Mouse (Mus musculus) adrenal gland, postnatal 4 days (tissue): ENCODE measurements around the gene Cyp1a1. TPM values are rescaled to one million over a fixed set of nuclear protein-coding genes. Genes with fewer than 3 reads are reported as not detected.

Experiments used
- DNase-seq, 2 experiments: peaks; one replicate each; pipeline ENCODE4 v3.0.0; 2021 to 2022; ENCODE audit warnings: low spot score in 2 of 2, mixed read lengths in 2 of 2
- total RNA-seq, 2 experiments: library from RNA; stranded (reverse); gene quantifications; 2 replicates each; pipeline ENCODE4 v1.2.3; 2021

The Cyp1a1 gene
- total RNA-seq, 2 experiments from 2014 or later, result 0.31 TPM; not detected in 1

DNA sequence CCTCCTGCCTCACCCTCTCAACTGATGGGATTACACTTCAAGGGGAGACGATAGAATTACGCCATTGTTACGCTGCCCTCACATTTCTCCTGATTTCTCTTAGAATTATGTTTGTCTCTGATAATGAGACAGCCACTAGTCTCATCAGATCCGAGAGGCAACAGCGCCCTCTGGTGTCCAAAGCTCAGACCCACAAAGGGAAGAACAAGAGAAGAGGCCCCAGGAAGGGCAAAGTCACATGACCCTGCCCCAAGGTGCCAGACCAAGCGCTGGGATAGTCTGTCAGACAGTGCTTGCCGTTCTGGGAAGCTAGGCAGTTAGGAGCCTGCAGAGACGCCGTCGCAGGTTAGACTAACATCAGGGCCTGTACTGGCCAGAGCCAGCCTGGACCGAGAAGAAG is 32.0 kb upstream of the Cyp1a1 start:
- peak; percentile 86 to 96 for DNase-seq

DNA sequence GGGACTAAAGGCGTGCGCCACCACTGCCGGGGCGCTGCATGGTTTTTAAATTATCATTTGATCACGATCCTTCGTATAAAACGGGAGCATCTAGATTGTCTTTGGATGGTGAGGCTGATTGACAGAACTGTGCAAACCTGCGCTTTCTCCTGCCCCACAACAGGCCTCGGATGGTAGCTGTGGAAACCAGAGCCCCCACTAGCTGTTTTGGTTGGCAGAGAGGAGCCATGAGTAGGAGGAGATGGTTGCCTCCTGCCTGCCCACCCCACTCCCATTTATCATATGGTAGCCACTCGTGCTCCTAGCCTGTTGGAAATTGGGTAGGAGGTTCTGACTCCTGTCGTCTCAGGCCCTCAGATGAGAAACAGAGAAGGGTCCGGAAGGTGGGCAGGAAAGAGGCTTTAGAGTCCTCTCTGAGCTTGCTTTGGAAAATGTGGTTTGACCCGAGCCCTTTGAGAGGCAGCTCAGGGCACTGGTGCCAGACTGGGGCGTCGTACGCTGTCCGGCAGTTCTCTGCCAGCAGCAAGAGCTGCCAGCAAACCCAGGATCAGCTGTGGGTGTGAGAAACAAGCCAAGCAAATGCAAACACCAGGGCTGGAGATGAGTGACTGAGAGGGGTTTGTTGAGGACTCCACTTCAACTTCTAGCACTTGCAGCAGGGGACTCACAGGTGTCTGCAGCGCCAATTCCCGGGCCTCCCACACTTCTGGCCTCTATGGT is 30.9 kb upstream of the Cyp1a1 start:
- DNase-seq, result no peak

DNA sequence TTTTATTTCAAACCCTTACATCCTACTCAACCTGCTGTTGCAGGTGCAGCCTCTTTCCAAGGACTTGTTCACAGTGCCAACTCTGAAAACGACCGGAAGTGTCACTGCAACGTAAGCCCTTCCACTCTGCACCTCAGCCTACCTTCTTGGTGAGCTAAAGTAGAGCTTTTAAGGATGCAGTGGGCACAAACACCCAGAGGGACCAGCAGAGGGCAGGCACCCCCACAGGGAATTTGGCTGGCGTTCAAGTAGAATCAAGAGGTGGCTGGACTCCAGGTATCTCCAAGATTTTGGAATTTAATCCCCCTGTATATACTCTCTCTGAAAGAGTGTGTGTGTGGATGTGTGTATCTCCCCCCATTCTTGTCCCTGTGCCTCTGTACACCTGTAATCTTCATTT is 29.9 kb upstream of the Cyp1a1 start:
- DNase-seq, result no peak

DNA sequence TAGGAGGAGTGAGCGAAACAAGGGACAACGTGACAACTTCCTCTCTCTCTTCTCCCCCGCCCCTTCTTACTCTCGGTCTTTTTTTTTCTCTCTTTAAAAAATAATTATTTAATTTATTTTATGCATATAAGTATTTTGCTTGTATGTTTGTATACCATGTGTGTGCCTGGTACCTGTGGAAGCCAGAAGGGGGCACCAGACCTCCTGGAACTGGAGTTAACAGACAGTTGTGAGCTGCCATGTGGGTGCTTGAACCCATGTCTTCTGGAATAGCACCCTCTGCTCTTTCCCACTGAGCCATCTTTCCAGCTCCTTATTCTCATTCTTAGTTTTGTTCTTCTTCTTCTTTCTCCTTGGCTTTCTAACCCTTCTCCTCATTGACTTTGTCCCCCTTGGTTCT is 28.8 kb upstream of the Cyp1a1 start:
- no peak for DNase-seq

DNA sequence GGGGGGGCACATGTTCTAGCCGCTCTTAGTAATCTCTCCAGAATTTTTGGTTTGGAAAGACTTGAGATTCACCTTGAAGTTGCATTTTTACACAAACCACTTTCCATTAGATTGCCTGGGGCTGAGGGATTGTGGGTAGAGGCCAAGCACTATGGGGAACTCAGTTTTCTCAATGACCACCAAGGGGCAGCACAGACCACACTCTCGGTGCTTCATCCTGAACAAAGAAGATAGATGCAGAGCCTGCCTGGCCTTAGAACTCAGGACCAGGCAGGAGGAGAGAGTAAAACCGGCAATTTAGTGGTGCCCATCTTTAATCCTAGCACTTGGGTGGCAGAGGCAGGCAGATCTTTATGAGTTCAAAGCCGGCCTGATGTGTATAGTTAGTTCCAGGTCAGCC is 28.0 kb upstream of the Cyp1a1 start:
- peak in 1 of 2 experiments; percentile 54 for DNase-seq

DNA sequence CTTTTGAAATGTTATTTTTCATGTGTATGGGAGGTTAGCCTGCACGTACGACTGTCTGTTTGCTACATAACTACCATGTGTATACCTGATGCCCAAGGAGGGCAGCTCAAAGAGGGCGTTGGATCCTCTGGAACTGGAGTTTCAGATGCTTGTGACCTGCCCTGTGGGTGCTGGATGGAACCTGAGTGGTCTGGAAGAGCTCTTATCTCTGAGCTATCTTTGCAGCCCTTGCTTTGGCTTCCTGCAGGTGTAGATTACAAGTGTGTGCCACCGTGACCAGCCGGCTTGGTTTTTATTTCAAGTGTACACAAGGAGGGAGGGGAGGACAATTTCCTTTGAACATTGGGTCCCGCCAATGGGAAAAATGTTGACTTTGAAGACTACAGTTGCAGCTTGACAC is 27.2 kb upstream of the Cyp1a1 start:
- DNase-seq, result no peak

DNA sequence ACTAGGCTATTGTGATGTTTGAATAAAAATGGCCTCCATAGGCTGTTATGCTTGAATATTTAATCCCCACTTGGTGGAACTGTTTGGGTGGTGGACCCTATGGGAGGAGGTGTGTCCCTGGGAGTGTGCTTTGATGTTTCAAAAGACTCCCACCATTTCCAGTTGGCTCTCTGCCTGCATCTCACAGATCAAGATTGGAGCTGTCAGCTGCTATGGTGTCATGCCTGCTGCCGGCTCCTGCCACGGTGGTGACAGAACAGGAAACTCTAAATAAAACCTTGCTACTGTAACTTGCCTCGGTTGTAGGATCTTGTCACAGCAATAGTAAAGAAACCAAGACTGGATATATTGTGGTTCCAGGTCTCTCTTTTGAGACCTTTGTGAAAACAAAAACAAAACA is 26.2 kb upstream of the Cyp1a1 start:
- DNase-seq, result no peak

DNA sequence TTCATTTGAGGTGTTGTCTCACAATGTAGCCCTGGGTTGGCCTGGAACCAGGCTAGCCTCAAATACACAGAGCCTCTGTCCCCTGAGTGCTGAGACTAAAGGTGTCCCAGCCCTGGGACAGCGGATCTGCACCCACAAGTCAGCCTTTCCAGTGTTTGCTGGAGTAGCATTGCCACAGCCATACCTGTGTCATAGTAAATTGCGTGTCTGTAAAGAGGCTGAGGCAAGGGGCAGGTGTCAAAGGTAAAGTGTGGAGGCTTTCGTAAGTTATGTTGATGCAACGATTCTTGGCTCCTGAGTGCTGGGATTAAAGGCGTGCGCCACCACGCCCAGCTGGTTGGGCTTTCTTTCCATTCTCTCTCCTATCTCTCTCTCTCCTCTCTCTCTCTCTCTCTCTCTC is 23.1 kb upstream of the Cyp1a1 start:
- DNase-seq, result no peak

DNA sequence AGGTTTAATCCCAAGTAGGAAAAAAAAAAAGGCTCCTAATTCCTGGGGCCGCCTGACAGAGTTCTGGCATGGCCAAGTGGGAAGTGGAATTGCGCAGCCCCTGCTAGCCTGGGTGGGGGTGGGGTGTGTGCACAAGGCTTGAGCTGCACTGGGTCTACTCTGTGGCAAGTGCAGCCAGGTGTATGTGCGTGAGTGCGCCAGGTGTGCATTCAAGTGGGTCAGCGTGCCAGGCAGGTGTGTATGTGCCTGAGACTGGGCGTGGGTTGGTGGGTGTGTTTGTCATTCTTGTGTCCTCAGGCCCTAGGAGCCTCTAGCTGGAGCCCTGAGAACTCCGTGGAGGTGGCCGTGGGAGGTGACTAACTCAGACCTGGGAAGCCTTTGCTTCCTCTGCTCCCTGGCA is 21.2 kb upstream of the Cyp1a1 start:
- no peak for DNase-seq

DNA sequence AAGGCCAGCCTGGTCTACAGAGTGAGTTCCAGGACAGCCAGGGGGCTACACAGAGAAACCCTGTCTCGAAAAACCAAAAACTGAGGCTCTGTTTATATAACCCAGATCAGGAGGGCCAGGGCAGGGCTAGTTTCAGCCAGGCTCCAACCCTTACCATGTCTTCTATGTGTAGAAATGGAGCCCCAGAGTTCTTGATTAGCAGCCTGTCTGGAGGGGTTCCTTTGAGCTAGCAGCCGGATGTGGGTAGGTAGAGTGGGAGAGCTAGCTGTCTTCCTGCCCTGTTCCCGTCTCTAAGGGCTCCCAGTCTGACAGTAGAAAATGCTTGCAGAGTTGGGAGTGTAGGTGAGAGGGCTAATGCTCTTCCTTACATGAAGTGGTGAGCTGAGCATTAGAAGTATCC is 20.6 kb upstream of the Cyp1a1 start:
- no peak for DNase-seq

DNA sequence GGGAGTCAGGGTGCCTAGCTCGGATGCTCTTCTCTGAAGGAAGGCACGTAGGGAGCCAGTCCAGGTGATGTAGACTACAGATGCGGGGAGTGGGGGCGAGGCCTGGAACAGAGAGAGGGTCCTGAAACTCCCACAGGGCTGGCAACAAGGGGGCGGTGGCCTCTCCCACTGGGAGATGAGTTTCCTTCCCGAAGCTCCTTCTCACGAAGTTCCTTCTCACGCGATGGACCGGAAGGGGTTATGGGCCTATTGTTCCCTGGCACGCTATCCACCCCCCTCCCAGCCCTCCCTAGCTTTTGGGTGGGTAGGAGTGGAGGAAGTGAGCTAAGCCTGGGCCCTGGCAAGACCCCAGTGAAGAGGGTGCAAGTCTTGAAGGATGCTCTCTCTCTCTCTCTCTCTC is 19.9 kb upstream of the Cyp1a1 start:
- DNase-seq, result no peak

DNA sequence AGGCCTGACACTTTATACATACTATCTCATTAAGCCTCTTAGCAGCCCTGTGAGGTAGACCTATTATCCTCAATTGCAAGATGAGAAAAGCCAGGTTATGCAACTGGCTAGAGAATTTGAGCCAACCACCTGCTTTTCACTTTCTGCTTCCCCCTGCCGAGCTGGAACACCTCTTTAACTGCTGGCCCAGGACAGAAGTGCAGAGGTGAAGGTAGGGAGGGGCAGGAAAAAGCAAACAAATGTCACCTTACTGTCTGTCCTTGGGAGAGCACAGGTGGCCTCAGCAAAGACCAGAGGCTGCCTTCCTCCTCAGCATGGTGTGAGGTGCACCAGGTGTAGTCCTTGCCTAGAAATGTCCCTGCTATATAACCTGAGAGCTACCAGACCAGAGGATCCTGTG is 19.5 kb upstream of the Cyp1a1 start:
- DNase-seq, result no peak

DNA sequence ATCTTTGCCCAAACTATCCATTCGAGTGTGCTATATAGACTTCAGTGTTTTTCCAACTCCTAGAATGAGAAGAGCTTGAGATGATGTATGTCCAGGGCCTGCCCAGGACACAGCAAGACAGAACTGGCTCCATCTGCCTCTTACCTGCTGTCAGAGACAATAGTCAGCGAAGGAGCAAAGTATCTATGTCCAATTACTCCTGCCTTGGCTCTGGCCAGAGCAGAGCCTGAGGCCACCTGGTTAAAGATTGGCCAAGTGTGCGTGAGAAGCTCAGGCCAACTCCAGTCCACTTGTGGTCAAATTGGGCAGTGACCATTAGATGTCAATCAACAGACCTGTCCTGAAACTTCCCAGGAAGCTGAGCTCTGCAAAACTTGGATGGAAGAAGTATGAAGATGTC is 18.2 kb upstream of the Cyp1a1 start:
- no peak for DNase-seq

DNA sequence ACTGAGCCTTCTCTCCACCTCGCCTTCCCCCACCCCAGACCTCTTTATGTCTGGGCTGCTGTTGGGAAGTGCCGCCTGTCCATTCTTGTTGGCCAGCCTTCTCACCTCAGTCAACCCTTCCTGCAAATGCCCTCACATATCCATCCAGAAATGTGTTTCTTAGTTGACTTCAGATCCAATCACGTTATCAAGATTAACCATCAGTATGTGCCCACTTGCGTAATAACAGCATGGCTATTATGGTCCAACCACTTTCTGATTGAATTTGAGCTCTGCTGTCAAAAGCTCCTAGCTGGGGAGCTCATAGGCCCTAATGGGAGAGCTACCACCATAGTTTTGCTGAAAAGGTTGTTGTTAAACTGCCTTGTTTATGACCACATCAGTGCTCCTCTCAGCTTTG is 16.7 kb upstream of the Cyp1a1 start:
- DNase-seq, result no peak

DNA sequence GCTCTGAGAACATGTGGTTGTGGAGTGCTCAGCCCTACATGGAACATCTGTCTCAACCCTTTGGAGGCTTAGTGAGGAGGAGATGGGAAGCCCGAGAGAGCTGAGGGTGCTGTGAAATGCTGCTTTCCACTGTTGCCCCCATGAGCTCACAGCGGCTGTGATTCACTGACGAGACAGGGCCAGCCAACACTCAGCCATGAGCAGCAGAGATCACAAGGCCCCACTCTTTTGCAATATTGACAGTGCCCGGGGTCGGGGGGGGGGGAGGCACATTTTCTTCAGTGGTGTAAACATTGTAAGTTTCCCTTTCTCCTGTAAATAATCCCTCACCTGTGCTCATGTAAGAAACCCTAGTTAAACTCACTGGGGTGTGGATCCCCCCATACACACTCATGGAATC is 16.2 kb upstream of the Cyp1a1 start:
- DNase-seq, result no peak

DNA sequence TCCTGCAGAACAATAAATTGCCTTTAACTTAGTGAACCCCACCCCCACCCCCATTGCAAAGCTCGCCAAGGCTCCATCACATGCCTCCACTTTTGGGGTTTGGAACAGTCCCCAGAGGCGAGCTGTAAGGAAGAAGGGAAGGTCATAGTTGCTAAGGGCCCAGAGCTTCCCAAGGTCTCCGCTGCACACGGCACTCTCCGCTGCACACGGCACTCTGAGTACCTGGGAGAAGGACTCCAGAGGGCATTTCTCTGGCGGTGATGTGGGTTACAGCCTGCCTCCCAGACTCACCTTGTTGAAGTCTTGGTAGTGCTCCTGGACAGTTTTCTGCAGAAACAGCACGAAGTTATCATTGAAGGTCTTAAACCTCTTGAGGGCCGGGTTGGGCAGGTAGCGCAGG is 6.3 kb upstream of the Cyp1a1 start:
- DNase-seq, result no peak

DNA sequence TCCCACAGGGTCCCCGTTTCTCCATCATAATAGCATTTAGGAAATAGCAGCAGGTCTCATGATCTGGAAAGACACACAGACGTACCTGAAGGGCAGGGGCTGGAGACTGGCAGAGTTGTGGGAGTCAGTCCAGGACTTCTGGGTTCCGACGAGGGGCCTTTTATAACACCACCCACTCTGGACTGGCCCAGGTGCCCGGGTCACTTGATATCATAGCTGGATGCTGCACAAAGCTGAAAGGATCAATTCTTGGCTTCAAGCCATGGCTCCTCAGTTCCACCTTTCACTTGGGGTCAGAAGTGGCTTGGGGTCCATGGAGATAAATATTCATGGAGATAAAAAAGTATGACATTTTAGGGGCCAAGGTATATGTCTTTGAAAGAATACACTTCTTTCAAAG is 4.2 kb upstream of the Cyp1a1 start, which contains the start of gene Cyp1a2:
Cyp1a2 (minus strand) TSS at position 184 of the 400 bp plus-strand sequence.
- no peak for DNase-seq

DNA sequence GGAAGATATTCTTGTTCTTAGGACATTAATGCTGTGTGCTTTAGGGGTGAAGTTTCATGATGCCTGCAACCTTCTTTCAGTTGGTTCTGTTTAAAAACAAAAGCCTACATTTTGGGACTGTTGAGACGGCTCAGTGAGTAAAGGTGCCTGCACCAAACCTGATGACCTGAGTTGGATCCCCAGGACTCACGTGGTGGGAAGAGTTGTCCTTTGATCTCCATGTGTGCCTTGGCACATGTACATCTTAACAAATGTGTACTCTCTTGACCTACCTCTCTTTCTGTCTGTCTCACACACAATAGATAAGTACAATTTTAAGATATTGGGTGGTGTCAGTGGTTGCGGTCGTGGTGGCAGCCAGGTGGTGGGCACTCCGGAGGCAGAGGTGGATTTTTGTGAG is 1.7 kb upstream of the Cyp1a1 start:
- DNase-seq, result no peak

DNA sequence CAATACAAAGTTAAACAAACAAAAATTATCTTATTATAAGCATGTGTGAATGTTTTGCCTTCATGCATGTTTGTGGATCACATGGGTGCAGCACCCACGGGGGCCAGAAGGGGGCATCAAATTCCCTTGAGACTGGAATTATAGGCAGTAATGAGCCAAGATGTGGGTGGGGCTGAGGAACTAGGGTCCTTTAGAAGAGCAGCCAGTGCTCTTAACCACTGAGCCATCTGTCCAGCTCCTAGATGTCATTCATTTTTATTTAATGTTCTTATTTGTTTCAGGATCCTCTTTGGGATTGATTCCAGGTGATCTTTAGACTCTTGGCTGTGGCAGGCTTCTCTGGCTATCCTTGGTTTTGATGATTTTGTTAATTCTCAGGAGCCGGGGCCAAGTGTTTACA is 430 bp downstream of the Cyp1a1 start:
- no peak for DNase-seq

DNA sequence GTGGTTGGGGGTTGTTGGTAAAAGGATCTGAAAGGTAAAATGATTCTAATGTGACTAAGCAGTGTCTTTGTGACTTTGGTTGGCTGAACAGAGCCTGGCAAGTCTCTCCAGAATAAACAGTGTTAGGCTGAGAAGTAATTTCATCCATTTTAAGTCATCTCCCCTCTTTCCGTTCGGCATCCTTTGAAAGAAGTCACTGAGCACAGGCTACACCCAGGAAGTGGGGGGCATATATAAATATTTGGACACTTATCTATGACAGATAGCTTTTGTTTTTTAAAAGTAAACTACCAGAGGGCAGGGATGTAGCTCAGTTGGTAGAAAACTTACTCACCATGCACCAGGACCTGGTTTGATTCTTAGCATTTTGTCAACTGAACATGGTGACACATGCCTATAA is 878 bp downstream of the Cyp1a1 start:
- no peak for DNase-seq

DNA sequence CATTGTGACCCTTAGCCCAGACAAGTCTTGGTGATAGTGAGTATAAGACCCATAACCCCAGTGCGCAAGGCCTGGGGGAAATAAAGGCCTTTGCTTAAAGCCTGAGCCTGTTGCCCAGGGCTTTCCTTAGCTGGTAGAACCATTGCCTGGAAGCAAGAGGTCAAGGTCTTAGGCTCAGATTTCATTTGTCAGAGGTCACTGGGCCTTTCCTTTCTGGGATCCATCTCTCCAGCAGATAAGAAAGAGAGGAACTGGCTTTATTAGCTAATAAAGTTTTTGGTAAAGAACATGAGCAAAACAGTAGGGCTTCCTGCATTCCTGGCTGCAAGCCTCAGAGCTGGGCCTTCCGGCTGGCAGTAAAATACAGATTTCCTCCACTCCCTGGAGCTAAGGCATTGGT is 6.4 kb downstream of the Cyp1a1 start:
- DNase-seq, result no peak

DNA sequence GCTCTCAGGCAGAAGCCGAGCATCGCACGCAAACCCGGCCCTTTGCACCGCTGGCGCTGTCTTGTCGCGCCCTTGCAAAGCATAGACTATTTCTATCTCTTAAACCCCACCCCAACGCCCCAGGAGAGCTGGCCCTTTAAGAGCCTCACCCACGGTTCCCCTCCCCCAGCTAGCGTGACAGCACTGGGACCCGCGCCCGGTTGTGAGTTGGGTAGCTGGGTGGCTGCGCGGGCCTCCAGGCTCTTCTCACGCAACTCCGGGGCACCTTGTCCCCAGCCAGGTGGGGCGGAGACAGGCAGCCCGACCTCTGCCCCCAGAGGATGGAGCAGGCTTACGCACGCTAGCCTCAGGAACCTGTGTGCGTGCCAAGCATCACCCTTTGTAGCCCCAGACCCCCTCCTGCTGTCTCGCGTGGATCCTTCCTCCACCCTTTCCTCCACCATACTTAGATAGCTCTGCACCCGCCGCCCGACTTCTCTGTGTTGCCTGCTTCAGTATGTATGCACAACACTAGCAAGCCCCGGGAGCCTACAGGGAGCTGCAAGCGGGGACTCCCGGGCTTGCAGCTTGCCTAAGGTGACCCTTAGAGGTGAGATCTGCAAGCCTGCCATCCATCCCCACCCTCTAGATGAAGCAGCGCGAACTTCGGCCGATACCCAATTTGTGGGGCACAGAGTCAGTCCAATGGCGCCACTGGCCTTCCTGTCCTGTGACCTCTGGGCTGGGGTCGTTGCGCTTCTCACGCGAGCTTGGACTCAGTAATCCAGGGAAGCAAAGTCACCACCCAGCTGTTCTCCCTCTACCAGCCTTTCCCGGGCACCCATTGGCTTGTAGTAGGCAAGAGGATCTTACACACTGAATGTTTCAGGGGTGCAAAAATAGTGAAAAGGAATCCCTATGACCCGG is 8.9 kb downstream of the Cyp1a1 start:
- DNase-seq, result no peak

DNA sequence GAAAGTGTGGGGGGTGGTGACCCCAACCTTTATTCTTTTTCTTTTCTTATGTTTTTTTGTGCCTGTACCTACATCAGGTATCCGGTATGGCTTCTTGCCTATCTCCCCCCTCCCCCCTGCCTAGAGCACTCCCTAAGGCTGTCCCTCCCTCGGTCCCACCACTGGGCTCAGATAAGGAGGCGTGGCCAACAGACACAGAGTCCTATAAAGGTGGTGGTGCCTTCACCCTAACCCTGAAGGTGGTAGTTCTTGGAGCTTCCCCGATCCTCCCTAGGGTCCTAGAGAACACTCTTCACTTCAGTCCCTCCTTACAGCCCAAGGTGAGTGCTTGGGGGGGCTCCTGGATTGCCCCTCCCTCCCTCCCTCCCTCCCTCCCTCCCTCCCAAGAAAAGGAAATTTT is 9.7 kb downstream of the Cyp1a1 start:
- DNase-seq, result no peak
